Mouse (Mus musculus): ENCODE data around the gene Magt1. TPM values are rescaled to one million over a fixed set of nuclear protein-coding genes. Genes with fewer than 3 reads are reported as not detected.
A peak's percentile ranks its signal among the peaks of the same experiment; 100 is the strongest.
"Not testable (repeated sequence)": the region's sequence is repeated elsewhere in the genome, so short reads cannot be mapped to it uniquely, and the experiment has no call there.

Gene Magt1
- polyA plus RNA-seq, 1 experiment from 2014 or later: 57.7 TPM

DNA sequence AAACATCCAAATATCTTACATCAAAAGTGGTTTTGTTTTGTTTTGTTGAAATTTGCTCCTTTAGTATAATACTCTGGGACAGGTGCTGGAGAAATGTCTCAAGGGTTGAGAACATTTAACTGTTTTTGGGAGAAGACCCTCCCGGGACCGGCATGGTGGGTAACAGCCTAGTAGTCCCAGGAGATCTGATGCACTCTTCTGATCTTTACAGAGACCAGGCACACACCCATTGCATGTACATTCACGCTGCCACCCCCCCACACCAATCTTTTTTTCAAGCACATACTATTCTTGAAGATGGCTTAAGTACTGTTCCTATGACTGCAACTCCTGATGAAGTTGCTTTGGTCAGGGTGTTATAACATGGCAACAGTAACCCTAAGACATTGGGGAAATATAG is 853 bp upstream of the Magt1 start:
- no peaks in the 10 kb centered on the region for H3K36me3 ChIP-seq (ENCODE audit: control insufficient read depth, insufficient read depth, low read length)
- DNase-seq (ENCODE audit: low spot score) (no peak), ATAC-seq (ENCODE audit: low read depth) (no peak)
- H3K9ac ChIP-seq (ENCODE audit: low read depth, low read length): peak overlapping the region; percentile 58
- peak overlapping the region; percentile 60; the same call in 1 of the 2 replicates for H3K4me3 ChIP-seq (ENCODE audit: low read depth, low read length)
- WGBS: 73% methylated on average over 3 of the region's 3 CpGs
- peak overlapping the region; percentile 81; the same call in 1 of the 2 replicates for H3K27ac ChIP-seq (replicated peaks; ENCODE audit: low read depth, low read length)
- H3K4me1 ChIP-seq (ENCODE audit: control insufficient read depth, insufficient read depth, low read length): no peaks in the 10 kb centered on the region
- H3K4me2 ChIP-seq (ENCODE audit: low read depth, low read length): peak overlapping the region; percentile 54
- no peaks in the 10 kb centered on the region for H3K9me3 ChIP-seq (ENCODE audit: control insufficient read depth, low read length)
- no peaks in the 10 kb centered on the region for H3K27me3 ChIP-seq (replicated peaks; ENCODE audit: control insufficient read depth, insufficient read depth, low read length)

- Histone ChIP-seq H3K27ac (replicated peaks; ENCODE audit: low read depth, low read length) (no peak overlapping the region; the same call in 1 of the 2 replicates), H3K9ac (ENCODE audit: low read depth, low read length) (peak overlapping the region; percentile 69), H3K4me1 (ENCODE audit: control insufficient read depth, insufficient read depth, low read length) (no peaks in the 10 kb centered on the region), H3K4me2 (ENCODE audit: low read depth, low read length) (peak overlapping the region; percentile 51), H3K36me3 (ENCODE audit: control insufficient read depth, insufficient read depth, low read length) (no peaks in the 10 kb centered on the region), H3K4me3 (ENCODE audit: low read depth, low read length) (peak overlapping the region; percentile 60), H3K27me3 (replicated peaks; ENCODE audit: control insufficient read depth, insufficient read depth, low read length) (no peaks in the 10 kb centered on the region), H3K9me3 (ENCODE audit: control insufficient read depth, low read length) (no peaks in the 10 kb centered on the region)
- 18% methylated on average over 3 of the region's 3 CpGs for WGBS
- ATAC-seq (ENCODE audit: low read depth) (no peak), DNase-seq (ENCODE audit: low spot score) (no peak)
Observed at GRCm38 (mm10) chrX:106010762-106011161, 944 bp downstream of the Magt1 start.

GRCm38 (mm10) chrX:106001605-106002004 is 10.1 kb downstream of the Magt1 start:
- Histone ChIP-seq H3K4me3 (ENCODE audit: low read depth, low read length) (no peak overlapping the region), H3K9ac (ENCODE audit: low read depth, low read length) (no peak overlapping the region), H3K36me3 (ENCODE audit: control insufficient read depth, insufficient read depth, low read length) (peaks cover 9% of the 10 kb centered on the region; the same call in 1 of the 2 replicates), H3K27me3 (replicated peaks; ENCODE audit: control insufficient read depth, insufficient read depth, low read length) (no peaks in the 10 kb centered on the region), H3K4me2 (ENCODE audit: low read depth, low read length) (no peak overlapping the region), H3K27ac (replicated peaks; ENCODE audit: low read depth, low read length) (no peak overlapping the region), H3K9me3 (ENCODE audit: control insufficient read depth, low read length) (no peaks in the 10 kb centered on the region), H3K4me1 (ENCODE audit: control insufficient read depth, insufficient read depth, low read length) (no peaks in the 10 kb centered on the region)
- ATAC-seq (ENCODE audit: low read depth) (no peak), DNase-seq (ENCODE audit: low spot score) (no peak)
- WGBS: 75% methylated on average over 1 of the region's 1 CpGs

DNA sequence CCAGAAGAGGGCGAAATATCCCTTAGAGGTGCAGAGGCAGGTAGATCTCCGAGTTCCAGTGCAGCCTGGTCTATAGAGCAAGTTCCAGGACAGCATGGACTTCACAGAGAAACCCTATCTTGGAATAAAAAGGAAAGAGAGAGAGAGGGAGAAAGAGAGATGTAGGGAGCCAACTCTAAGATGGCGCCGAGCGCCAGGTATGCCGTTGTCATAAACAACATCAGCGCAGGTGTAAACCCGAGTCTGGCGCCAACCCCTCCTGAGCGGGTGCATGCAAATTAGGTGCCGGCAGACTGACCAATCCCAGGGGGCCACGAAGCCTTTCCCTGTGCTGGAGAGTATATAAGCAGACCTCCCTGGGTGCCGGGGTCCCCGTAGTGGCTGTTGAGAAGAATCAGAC is 54.6 kb downstream of the Magt1 start:
- 81% methylated on average over 13 of the region's 14 CpGs for WGBS
- DNase-seq (ENCODE audit: low spot score); H3K9ac ChIP-seq (ENCODE audit: low read depth, low read length); H3K27ac ChIP-seq (replicated peaks; ENCODE audit: low read depth, low read length); H3K36me3 ChIP-seq (ENCODE audit: control insufficient read depth, insufficient read depth, low read length); H3K27me3 ChIP-seq (replicated peaks; ENCODE audit: control insufficient read depth, insufficient read depth, low read length); H3K9me3 ChIP-seq (ENCODE audit: control insufficient read depth, low read length); ATAC-seq (ENCODE audit: low read depth); H3K4me1 ChIP-seq (ENCODE audit: control insufficient read depth, insufficient read depth, low read length); H3K4me2 ChIP-seq (ENCODE audit: low read depth, low read length); H3K4me3 ChIP-seq (ENCODE audit: low read depth, low read length): not testable (repeated sequence)

DNA sequence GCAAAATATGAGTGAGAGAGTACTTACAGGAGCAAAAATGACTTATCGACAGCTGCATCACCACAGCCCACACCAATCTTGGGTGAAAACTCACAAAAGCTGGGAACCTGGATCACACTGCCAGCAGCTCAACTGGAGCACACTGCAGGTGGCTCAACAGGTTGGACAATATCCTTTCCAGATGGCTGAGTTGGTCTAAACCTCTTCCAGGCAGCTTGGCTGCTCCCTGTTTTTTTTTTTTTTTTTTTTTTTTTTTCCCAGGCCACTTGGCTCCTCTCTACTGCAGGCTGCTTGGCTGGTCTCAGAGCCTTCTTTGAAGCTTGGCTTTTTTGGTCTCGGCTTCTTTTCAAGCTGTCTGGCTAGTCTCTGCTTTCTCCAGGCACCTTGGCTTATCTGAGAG is 57.7 kb downstream of the Magt1 start:
- no peak for ATAC-seq (ENCODE audit: low read depth)
- no peaks in the 10 kb centered on the region for H3K36me3 ChIP-seq (ENCODE audit: control insufficient read depth, insufficient read depth, low read length)
- no peak for DNase-seq (ENCODE audit: low spot score)
- H3K27me3 ChIP-seq (replicated peaks; ENCODE audit: control insufficient read depth, insufficient read depth, low read length): no peaks in the 10 kb centered on the region
- no peaks in the 10 kb centered on the region for H3K9me3 ChIP-seq (ENCODE audit: control insufficient read depth, low read length)
- H3K27ac ChIP-seq (replicated peaks; ENCODE audit: low read depth, low read length): no peak overlapping the region
- H3K9ac ChIP-seq (ENCODE audit: low read depth, low read length): no peak overlapping the region
- H3K4me1 ChIP-seq (ENCODE audit: control insufficient read depth, insufficient read depth, low read length): no peaks in the 10 kb centered on the region
- 70% methylated on average over 2 of the region's 2 CpGs for WGBS
- H3K4me2 ChIP-seq (ENCODE audit: low read depth, low read length): no peak overlapping the region
- H3K4me3 ChIP-seq (ENCODE audit: low read depth, low read length): no peak overlapping the region

GRCm38 (mm10) chrX:105946357-105946756 is 65.3 kb downstream of the Magt1 start:
- Histone ChIP-seq H3K9me3 (ENCODE audit: control insufficient read depth, low read length) (no peaks in the 10 kb centered on the region), H3K9ac (ENCODE audit: low read depth, low read length) (no peak overlapping the region), H3K27me3 (replicated peaks; ENCODE audit: control insufficient read depth, insufficient read depth, low read length) (no peaks in the 10 kb centered on the region), H3K4me2 (ENCODE audit: low read depth, low read length) (no peak overlapping the region), H3K4me3 (ENCODE audit: low read depth, low read length) (no peak overlapping the region), H3K36me3 (ENCODE audit: control insufficient read depth, insufficient read depth, low read length) (no peaks in the 10 kb centered on the region), H3K4me1 (ENCODE audit: control insufficient read depth, insufficient read depth, low read length) (no peaks in the 10 kb centered on the region), H3K27ac (replicated peaks; ENCODE audit: low read depth, low read length) (no peak overlapping the region)
- DNase-seq (ENCODE audit: low spot score) (no peak), ATAC-seq (ENCODE audit: low read depth) (no peak)
- 65% methylated on average over 1 of the region's 1 CpGs for WGBS

- WGBS: 92% methylated on average over 7 of the region's 7 CpGs
- H3K27ac ChIP-seq (replicated peaks; ENCODE audit: low read depth, low read length): no peak overlapping the region
Observed at GRCm38 (mm10) chrX:105939245-105939644, 72.5 kb downstream of the Magt1 start.

DNA sequence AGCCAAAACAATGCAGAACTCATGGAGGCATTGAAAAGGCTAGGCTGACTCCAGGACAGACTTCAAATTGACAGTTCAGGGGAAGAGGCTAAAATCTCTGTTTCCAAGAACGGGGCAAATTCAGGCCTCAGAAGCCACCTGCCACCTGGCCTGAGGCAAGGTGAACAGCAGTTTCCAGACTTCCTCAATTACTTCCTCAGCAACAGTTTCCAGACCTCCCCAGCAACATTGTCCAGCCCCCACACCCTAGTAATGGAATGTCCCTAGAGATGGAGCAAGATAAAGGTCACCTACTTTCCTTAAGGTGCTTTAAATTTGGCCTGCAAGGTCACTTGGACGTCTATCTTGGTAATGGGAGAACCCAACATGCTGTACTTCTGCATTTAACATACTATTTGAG is 74.0 kb downstream of the Magt1 start:
- DNase-seq (ENCODE audit: low spot score) (no peak), ATAC-seq (ENCODE audit: low read depth) (no peak)
- H3K9me3 ChIP-seq (ENCODE audit: control insufficient read depth, low read length): no peaks in the 10 kb centered on the region
- H3K9ac ChIP-seq (ENCODE audit: low read depth, low read length): no peak overlapping the region
- no peaks in the 10 kb centered on the region for H3K4me1 ChIP-seq (ENCODE audit: control insufficient read depth, insufficient read depth, low read length)
- 40% methylated on average over 2 of the region's 2 CpGs for WGBS
- H3K27me3 ChIP-seq (replicated peaks; ENCODE audit: control insufficient read depth, insufficient read depth, low read length): no peaks in the 10 kb centered on the region
- H3K4me2 ChIP-seq (ENCODE audit: low read depth, low read length): no peak overlapping the region
- H3K27ac ChIP-seq (replicated peaks; ENCODE audit: low read depth, low read length): no peak overlapping the region
- H3K36me3 ChIP-seq (ENCODE audit: control insufficient read depth, insufficient read depth, low read length): no peaks in the 10 kb centered on the region
- H3K4me3 ChIP-seq (ENCODE audit: low read depth, low read length): no peak overlapping the region

More at GRCm38 (mm10) chrX:105939245-105939644, 72.5 kb downstream of the Magt1 start:
- no peaks in the 10 kb centered on the region for H3K4me1 ChIP-seq (ENCODE audit: control insufficient read depth, insufficient read depth, low read length)
- ATAC-seq (ENCODE audit: low read depth) (no peak), DNase-seq (ENCODE audit: low spot score) (no peak)
- H3K9me3 ChIP-seq (ENCODE audit: control insufficient read depth, low read length): no peaks in the 10 kb centered on the region
- H3K36me3 ChIP-seq (ENCODE audit: control insufficient read depth, insufficient read depth, low read length): no peaks in the 10 kb centered on the region
- no peak overlapping the region for H3K4me2 ChIP-seq (ENCODE audit: low read depth, low read length)
- H3K9ac ChIP-seq (ENCODE audit: low read depth, low read length): no peak overlapping the region
- H3K27me3 ChIP-seq (replicated peaks; ENCODE audit: control insufficient read depth, insufficient read depth, low read length): no peaks in the 10 kb centered on the region
- no peak overlapping the region for H3K4me3 ChIP-seq (ENCODE audit: low read depth, low read length)

GRCm38 (mm10) chrX:105934341-105934740 is 77.4 kb downstream of the Magt1 start:
- Histone ChIP-seq H3K9me3 (ENCODE audit: control insufficient read depth, low read length) (no peaks in the 10 kb centered on the region), H3K9ac (ENCODE audit: low read depth, low read length) (no peak overlapping the region), H3K4me2 (ENCODE audit: low read depth, low read length) (no peak overlapping the region), H3K4me1 (ENCODE audit: control insufficient read depth, insufficient read depth, low read length) (no peaks in the 10 kb centered on the region), H3K27ac (replicated peaks; ENCODE audit: low read depth, low read length) (no peak overlapping the region), H3K27me3 (replicated peaks; ENCODE audit: control insufficient read depth, insufficient read depth, low read length) (no peaks in the 10 kb centered on the region), H3K4me3 (ENCODE audit: low read depth, low read length) (no peak overlapping the region), H3K36me3 (ENCODE audit: control insufficient read depth, insufficient read depth, low read length) (no peaks in the 10 kb centered on the region)
- ATAC-seq (ENCODE audit: low read depth): no peak
- peak; percentile 20 for DNase-seq (ENCODE audit: low spot score)
- 55% methylated on average over 5 of the region's 5 CpGs for WGBS
